Mouse (Mus musculus) layer of hippocampus, adult 8-10 months (tissue): ENCODE data around the gene Camk2b. TPM values are rescaled to one million over a fixed set of nuclear protein-coding genes. Genes with fewer than 3 reads are reported as not detected.

Experiments
- DNase-seq, 2 experiments: peaks; one replicate each; pipeline ENCODE4 v3.0.0; 2022; ENCODE audit warnings: low spot score in 2 of 2
- total RNA-seq, 4 experiments: library from RNA; stranded (reverse); gene quantifications; 2 replicates each; pipeline ENCODE4 v1.2.4; 2022

Camk2b gene
- total RNA-seq, 4 experiments from 2014 or later = 958 to 1,016 (median 997) TPM

DNA sequence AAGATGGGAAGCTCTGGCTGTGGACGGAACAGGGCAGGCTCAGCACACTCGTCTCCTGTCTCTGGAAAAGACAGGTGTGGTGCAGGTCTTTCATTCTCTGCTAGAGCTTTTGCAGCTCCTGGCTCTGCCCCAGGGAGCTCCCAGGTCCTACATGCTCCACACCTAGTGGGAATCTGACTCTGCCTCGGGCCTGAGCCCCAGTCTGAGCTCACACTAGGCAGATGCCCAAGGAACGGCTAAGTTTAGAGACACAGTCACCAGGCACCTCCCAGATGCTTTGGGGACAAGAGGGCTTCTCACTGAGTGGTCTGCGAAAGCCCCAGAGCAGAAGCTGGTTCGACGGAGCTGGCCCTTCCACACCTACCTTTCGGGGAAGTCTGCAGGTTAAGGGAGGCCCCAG is 12.8 kb downstream of the Camk2b start:
- DNase-seq = no peak

DNA sequence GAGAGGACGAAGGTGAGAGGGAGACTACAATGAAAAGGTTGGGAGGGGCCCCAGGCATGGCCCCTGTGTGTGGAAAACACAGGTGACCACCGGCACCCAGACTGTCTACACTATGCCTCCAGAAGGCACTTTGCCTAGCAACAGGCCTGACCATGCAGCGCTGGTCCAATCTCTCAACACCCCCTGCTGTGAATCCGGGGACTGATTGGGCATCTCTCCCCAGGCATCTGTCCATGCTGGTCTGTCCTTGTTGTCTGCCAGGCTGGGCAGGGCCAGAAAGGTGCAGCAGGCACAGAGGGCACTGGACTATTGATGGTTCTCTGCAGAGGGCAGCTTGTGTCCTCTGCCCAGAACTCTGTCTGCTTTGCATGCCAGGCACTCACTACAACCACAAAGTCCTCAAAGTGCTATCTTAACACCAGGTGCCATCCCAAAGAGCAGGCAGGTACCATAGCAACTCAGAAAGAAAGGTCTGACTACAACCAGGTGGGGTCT is 16.0 kb downstream of the Camk2b start:
- no peak for DNase-seq

DNA sequence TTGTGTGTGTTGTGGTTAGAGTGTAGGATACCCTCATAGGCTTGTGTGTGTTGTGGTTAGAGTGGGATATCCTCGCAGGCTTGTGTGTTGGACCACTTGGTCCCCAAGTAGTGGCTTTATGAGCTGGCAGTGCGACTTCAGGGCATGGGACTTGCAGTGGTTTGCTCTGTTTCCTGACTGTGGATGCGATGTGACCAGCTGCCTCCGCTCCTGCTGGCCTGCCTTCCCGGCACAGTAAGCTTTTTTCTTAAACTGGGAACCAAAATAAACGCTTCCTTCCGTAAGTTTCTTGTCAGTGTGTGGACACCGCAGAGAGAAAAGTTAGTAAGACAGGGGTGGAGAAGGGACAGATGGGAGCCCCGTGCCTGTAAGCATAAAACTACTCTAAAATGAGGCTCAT is 18.0 kb downstream of the Camk2b start:
- DNase-seq = no peak

DNA sequence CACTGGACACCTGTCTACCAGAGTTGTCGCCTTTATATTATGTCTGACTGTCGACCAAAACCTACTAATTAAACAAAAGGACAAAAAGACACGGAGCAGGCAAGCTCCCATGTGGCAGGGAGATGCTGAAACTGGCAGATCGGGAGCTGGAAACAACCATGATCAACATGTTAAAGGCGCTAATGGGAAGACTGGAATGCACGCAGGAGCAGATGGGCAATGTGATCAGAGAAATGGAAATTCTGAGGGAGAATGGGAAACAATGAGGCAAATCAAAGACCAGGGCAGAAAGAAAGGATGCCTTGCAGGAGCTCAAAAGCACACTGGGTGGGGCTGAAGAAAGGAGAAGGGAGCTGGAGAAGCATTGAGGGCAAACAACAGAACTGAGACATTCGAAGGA is 27.2 kb downstream of the Camk2b start:
- no peak for DNase-seq

DNA sequence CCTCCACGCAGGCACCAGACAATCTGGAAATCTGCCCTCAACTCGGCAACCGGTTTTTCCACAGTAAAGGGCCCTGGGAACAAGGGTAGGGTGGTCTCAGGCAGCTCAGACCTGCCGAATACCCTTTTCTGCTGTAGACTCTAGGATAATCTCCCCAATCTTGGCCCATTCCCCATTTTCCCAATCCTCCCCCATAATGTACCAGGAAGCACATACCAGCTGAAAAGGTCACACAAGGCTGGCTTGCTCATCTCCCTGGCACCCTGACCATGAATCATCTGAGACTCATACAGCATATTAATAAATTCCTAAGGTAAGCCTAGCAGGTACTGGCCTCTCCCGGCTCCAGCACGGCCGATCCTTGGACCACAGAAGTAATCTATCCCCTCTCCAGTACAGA is 28.5 kb downstream of the Camk2b start:
- no peak for DNase-seq

DNA sequence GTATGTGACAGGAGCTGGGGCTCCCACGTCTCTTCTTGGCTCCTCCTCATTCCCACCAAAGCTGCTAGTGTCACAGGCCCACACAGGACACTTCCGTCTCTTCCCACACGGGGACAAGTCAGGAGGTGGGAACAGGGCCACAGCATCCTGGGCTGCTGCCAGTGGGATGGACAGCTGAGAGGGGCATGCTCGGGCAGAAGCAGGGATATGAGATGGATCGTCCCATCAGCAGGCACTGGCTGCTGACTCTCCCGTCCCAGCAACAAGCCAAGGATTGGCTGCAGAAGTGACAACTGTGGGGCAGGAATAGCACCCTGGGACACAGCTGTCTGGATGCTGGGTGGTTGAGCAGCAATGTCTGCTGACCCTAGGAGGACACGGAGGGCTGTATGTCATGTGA is 29.0 kb downstream of the Camk2b start:
- no peak for DNase-seq

DNA sequence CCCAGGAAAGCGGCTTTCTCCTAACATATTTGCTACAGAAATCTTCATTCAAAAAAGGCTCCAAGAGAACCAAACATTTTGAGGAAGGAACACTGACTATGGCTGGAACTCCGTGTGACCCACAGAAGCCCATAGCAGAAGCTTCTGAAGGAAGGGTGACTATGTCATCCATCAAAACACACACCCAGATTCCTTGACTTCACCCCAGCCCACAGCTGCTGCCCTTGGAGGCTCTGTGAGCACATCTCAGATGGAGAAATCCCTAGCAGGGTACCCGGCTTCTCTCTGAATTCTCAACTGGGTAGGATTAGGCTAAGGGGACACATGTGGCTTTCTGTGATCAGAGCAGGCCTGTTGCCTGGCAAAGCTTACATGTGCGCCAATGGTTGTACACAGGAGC is 29.7 kb downstream of the Camk2b start:
- DNase-seq = no peak

DNA sequence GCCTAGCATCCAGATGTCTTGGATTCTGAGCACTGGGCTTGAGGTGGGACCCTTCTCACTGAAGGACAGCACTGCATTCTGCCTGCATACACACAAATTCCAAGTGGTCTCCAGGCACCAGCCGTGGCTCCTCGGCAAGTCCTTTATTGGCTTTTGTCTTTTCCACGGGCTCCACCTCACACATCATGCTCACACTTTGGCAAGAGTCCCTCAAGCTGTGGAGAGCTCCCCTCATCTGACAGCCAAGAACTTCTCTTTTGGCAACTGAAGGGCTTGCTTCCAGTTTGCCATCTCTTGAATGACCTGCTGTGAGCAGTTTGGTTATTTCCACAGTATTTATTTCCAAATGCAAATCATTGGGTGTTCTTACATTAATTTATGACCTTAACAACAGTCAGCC is 30.6 kb downstream of the Camk2b start:
- DNase-seq = no peak

DNA sequence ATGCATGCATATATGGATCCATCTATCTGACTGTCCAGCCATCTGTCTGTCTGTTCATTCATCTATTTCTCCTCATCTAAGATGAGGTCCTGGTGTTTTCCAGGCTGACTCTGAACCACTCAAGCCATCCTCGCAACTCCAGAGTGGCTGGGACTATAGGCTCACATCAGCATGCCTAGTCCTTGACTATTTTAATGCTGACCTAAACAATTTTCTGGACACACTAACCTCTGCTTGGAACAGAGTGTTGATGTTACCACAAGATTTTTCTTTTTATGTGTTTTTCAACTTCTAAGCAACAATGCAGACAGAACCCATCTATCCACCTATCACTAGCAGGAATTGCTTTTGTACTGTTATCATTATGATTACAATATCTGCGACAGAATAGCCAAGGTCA is 31.4 kb downstream of the Camk2b start:
- DNase-seq = no peak

DNA sequence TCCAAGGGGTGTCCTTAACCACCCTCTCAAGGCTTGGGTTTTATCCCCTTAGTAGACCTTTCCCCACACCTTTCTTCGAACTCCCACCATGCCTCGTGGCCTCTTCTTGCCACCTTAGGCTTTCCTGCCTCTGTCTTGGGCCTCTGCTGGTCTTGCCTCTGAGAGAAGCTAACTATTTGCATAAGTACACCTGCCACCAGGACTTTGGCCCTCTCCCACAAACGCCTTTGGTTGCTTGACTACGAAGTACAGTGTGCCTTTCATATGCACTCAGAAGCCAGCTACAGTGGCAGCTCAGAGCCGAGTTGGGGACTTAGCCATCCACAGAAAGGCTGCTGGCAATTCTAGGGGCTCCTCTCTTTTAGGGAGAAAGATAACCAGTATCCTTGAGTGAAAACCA is 32.4 kb downstream of the Camk2b start:
- no peak for DNase-seq

DNA sequence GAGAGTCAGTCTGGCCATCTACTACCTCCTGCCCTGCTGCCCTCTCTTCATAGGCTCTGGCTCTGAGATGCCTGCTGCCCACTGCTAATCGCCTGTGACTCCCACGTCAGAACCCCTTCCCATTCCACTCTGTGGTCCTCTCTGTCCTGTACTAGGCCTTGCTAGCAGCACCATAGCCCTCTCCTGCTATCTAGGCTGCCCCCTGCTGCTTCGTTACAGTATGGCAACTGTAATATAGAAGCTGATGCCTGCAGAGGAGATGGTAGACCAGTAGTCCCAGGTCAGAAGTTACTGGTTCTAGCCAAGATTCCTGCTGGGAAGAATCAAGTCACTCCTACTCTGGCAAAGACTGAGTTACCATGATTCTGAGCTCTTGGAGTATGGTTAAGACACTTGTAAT is 33.0 kb downstream of the Camk2b start:
- no peak for DNase-seq

DNA sequence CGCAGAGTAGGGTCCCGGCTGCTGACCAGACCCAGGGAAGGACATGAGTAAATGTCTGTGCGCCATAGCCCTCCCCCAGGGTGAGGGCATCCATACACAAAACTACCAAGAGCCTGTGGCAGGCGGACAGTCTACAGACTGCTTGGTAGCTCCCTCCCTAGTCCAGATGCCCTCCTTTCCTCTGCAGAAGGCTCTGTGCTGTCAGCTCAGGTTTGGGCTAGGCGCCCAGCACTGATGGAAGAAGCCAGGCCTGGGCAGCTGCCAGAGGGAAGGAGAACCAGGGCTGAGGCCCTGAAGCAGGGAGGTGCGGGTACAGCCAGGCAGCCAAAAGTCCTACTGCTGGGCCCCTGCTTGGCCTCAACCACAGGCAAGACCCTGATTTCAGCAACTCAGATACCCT is 35.5 kb downstream of the Camk2b start:
- peak; percentile 79 to 85 for DNase-seq

DNA sequence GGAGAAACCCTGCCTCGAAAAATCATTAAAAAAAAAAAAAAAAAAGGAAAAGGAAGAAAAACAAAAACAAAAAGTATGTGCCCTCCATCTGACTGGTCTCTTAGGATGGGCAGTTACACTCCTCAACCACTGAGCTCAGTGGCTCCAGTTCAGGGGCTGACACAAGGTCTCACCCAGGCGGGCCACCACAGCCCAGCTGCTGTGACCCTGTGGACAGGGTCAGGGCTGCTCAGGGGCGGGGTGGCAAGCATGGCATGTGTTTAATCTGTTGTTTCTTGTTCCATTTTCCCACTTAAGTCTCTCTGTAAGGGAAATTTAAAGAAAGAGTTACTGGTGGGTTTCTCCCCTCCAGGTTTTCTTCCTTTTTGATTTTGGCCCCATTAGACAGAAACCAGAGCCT is 36.4 kb downstream of the Camk2b start:
- DNase-seq = no peak

DNA sequence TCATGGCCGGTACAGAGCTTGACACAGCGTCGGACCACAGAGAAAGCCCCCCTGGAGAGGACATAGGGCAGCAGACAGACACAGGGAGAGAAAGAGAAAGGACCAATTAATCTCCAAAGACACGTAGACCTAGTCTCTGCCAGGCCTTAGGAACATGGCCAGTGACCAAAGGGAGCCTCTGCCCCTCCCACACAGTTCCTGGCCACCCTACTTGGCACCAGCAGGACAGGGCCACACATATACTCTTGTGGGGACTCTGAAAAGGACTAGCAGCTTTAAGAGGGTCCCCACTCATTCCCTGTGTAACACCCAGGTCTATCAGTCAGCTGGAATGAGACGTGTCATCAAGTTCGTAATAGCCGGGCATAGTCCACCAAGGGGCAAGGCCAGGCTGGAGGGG is 37.3 kb downstream of the Camk2b start:
- DNase-seq = no peak

DNA sequence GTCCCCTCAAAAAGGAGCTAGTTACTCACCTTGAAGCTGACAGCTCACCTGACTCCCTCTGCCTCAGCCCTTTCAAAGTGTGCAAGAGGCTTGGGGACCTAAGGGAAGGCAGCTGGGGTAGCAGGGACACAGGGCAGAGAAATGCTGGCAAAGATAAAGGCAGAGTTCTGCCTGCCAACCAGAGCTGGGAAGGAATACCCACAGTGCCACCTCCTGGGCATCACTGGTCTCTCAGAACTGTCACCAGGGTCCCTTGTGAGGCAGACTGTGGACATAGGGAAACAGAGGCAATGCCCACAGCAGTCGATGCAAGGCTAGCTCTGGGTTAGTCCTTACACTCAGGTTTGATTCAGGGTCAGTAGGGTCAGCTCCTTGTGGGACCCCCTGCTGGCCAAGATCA is 39.8 kb downstream of the Camk2b start:
- peak in 1 of 2 experiments; percentile 59 for DNase-seq

DNA sequence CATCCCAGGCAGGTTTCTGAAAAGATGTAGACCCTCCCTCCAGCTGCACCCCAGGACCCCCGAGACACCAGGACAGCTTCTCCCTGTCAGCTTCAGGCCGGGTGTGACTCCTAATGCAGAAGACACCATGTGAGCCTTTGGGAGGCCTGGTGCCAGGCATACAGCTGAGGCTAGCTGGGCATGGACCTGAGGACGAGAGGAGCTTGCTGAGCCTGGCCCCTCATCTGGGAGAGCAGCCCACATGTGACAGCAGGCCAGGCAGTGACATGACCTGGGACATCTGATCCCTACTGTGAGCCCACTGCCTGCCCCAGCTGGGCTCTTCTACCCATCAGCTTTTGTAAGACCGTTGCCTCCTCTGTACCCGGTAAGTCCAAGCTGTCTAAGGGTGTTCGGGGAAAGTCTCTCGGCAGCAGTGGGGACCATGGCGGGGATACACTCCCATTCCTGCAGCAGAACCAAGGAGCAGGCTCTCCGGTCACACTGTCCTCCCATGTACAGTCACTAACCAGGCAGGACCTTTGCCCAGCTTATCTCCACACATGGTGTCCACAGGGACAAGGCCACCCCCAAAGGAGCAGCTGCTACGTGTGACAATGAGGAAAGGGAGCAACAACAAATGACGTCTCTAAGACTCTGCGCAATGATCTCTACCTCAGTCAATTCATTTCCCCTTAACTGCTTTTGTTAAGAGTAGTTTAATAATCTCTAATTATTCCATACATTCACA is 41.1 kb downstream of the Camk2b start:
- no peak for DNase-seq

DNA sequence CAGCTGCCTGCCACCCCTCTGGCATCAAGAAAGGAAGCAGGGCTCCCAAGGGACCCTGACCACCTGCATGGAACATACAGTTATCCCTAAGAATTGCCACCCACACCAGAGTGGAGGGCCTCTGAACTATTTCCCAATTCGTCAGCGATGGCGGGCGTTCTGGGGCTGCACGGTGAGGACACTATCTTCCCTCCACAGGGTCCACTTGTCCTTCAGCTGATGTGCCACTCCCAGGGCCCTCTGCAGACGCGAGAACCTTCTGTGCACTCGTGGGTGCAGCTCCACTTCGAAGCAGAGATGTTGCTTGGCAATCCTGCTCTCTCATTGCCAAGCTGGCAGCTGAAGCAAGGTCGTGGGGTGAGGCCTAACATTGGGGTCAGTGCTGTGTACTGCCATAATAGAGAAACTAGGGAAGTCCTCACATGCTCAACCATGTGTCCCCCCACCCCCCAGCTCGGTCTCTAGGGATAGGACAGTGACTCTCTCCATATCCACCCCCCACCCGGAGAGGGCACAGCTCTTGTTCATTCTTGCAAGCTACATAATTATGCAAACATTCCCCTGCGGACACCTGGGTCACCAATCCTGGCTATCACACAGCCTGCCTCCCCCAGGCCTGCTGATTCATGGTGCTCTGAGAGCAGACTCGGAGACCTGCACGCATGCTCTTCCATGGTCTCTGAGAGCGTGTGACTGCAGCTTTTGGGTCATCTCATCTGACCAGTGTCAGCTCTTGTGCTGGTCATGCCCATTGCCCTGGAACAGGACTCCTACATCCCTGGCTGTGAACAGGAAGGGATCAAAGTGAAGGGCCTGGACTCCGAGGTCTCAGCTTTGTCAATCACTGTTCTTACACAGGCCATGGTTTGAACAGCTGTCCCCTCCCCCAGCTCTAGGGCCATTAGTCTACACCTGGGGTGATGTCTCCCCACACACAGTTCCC is 45.0 kb downstream of the Camk2b start:
- DNase-seq = no peak

DNA sequence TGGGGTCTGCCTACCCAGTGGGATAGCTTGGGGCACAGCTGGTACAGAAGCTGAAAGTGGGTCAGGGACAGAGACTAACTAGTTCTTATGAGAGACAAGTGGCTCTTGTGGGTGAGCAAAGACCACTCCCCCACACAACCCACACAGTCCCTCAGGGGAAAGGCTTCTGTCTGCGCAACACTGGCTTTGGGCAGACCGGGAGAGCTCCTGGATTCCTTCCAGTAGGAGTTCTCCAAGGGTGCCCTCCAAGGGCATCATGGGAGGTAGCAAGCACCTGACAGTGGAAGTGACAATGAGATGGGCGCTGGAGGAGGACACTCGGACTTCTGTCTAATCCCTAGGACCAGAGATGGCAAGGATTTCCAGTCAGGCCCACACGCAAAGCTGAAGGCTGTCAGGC is 45.8 kb downstream of the Camk2b start:
- peak in 1 of 2 experiments; percentile 14 for DNase-seq

DNA sequence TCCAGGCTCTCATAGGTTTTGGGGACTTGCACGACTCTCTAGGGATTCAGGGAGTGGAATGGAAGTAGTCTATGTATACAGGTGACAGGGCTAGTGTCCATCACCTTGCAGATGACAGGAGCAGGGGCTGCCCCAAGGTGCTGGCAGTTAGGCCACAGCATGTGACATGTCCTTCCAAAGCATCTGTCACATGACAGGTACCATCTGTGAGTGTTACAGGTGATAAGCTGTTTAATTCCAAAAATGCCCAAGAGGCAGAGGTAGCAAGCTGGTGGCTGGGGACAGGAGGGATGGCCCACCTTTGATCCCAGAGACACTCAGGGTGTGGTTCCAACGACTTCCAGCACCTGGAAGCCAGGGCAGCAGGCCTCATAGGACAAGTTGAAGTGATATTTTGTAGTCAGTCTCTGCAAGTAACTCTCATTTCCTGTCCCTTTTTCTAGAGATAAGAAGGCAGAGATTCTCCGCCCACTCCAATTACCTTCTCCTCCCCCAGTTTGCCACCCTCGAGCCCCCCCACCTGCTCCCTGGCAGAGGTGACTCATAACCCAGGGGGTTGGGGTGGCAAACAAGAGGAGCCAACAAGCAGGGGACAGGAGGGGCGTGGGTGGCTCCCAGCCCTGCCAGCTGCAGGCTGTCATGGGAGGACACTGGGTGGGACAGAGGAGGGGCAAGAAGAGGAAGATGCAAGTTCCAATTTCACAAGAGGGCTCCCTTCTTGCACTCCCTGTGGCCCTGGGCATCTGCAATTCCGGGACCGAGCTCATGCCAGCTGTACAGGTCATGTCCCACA is 47.7 kb downstream of the Camk2b start:
- peak in 1 of 2 experiments; percentile 73 for DNase-seq

DNA sequence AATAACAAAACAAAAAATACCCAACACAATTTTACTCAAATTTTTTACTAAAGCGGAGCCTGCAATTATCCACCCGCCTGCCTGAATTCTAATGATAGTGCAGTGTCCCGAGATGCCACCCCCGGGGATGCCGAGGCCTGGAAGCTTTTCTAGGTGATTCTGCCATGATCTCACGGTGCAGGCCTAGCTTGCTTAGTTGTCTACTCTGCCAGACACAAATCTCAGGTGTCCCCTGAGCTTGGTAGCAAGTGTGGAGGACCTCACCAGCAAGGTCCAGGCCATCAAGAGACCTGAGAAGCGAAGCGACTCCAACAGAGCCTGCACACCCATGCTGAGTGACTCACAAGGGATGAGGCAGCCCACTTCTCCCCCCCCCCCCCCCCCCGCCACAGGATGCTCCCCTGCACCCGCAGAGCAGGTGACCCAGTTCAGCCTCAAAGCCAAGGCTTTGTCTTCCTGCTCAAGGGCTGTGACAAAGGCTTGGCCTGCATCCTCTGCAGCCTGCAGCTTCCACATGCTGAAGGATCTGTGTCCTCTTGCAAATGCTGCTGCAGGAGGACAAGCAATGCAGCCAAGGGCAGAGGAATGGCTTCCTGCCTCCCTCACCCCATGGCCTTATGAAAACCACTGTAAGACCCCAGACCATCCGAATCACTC is 48.5 kb downstream of the Camk2b start:
- no peak for DNase-seq

DNA sequence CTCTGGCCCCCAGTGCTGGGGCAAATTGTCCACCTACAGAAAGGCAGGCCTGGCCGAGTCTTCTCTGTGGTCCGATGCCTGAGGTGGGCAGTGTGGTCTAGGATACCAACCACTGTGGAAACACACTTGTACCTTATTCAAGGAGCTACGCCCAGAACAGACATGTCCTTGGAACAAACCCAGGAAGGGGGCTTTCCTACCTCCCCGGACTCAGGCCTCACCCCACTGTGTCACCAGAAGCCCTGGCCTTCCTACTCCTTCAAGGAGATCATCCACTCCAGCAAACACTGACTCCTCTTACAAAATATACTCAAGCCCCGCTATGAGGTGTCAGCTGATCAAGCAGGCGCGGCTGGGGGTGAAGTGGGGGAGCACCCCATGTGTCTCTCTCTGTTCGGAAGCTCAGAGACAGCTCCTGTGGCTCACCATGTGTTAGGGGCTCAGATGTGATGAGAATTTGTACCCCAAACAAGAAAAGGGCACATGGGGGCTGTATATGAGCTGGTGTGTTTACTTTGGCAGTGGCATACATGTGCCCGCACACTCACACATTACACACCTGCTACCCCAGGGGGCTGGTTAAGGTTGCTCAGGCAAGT is 49.3 kb downstream of the Camk2b start:
- DNase-seq = no peak
